Mouse (Mus musculus) midbrain, embryonic 14.5 days (tissue): ENCODE measurements around the gene Cpsf6. TPM values are rescaled to one million over a fixed set of nuclear protein-coding genes. Genes with fewer than 3 reads are reported as not detected.
A peak's percentile ranks its signal among the peaks of the same experiment; 100 is the strongest.

Experiments
- ATAC-seq: fragments of 200-750 bp; cut with Nextera tagmentation; 2 replicates; pipeline ENCODE4 v1.8.0; 2017; ENCODE audit warnings: moderate number of reproducible peaks, moderate library complexity; ENCODE audit not compliant: low FRiP score, low TSS enrichment
- DNase-seq: peaks from one replicate; pipeline ENCODE4 v3.0.0-alpha.2; 2015
- H3K27ac ChIP-seq: fragments of 300-500 bp; sonication (generic); replicated peaks from 2 replicates; pipeline ENCODE4 v1.5.1; 2014; ENCODE audit warnings: mild to moderate bottlenecking, low read depth, low read length, moderate library complexity
- H3K27me3 ChIP-seq: fragments of 300-500 bp; sonication (generic); 2 replicates; pipeline ENCODE4 v1.6.1; 2014; ENCODE audit warnings: low read length, control low read depth, mixed read lengths; ENCODE audit not compliant: control insufficient read depth, insufficient read depth
- H3K36me3 ChIP-seq: fragments of 300-500 bp; sonication (generic); 2 replicates; pipeline ENCODE4 v1.6.1; 2014; ENCODE audit warnings: low read length, control low read depth; ENCODE audit not compliant: control insufficient read depth, insufficient read depth
- H3K4me1 ChIP-seq: fragments of 300-500 bp; sonication (generic); 2 replicates; pipeline ENCODE4 v1.6.1; 2014; ENCODE audit warnings: mild to moderate bottlenecking, antibody characterized with exemption, low read length, control low read depth; ENCODE audit not compliant: control insufficient read depth, insufficient read depth
- H3K4me2 ChIP-seq: fragments of 300-500 bp; sonication (generic); 2 replicates; pipeline ENCODE4 v1.6.1; 2014; ENCODE audit warnings: mild to moderate bottlenecking, low read length, moderate library complexity
- H3K4me3 ChIP-seq: fragments of 300-500 bp; sonication (generic); replicated peaks from 2 replicates; pipeline ENCODE4 v1.5.1; 2014; ENCODE audit warnings: low read depth, low read length
- H3K9ac ChIP-seq: fragments of 300-500 bp; sonication (generic); replicated peaks from 2 replicates; pipeline ENCODE4 v1.6.1; 2014; ENCODE audit warnings: mild to moderate bottlenecking, low read length, moderate library complexity
- H3K9me3 ChIP-seq: fragments of 300-500 bp; sonication (generic); 2 replicates; pipeline ENCODE4 v1.6.1; 2016; ENCODE audit warnings: low read length, control low read depth, mixed read lengths; ENCODE audit not compliant: control insufficient read depth
- WGBS: fragments of 180-500 bp; shearing (Covaris S2); extraction: QIAGEN DNeasy Blood & Tissue Kit; methylation state at CpG from one replicate; pipeline ENCODE4 v1.1.7; 2014; 5-methylcytosine and 5-hydroxymethylcytosine counted together
- polyA plus RNA-seq: library from polyadenylated mRNA; unstranded; fragments of >200 nt; fragmentation: Nextera tagmentation; extraction: Ambion mirVana; gene quantifications from 2 replicates; pipeline ENCODE4 v1.2.1, GENCODE M21; 2014

Gene Cpsf6
- polyA plus RNA-seq, 1 experiment from 2014 or later, result 213 TPM

DNA sequence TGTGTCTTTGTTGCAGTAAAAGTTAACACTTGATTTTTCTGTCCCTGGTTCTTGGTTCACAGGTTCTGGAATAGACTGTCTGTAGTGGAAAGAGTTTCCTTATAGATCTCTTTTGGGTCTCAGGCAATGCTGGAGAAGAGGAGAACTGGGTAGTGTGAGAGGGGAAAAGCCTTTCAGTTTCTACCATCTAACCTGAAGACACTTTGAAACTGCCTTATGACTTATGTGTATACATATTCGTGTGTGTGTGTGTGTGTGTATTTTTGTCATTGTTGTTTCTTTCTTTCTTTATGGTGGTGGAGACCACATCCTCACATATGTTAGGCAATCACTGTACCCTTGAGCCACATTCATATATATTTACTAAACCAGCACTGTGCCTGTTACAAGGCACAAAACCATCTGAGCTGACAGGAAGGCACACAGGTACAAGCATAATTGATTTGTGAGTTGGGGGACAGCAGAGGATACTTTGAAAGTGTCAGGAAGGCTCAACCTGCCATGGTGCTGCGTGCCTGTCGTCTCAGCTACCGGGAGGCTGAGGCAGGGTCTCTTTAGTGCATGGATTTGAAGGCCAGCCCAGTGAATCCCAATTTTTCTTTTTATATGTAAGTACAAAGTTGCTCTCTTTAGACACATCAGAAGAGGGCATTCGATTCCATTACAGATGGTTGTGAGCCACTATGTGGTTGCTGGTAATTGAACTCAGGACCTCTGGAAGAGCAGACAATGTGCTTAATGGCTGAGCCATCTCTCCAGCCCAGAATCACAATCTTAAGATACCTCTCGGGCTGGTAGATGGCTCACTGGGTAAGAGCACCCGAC, 41.7 kb upstream of the Cpsf6 start:
- ATAC-seq (no peak), DNase-seq (no peak)
- Histone ChIP-seq H3K36me3 (no peaks in the 10 kb centered on the region), H3K27me3 (no peaks in the 10 kb centered on the region), H3K4me2 (no peak overlapping the region), H3K27ac (no peak overlapping the region), H3K9me3 (no peaks in the 10 kb centered on the region), H3K9ac (no peak overlapping the region), H3K4me3 (no peak overlapping the region), H3K4me1 (peaks cover 26% of the 10 kb centered on the region)
- WGBS, result 85% methylated on average over 7 of the region's 7 CpGs

DNA sequence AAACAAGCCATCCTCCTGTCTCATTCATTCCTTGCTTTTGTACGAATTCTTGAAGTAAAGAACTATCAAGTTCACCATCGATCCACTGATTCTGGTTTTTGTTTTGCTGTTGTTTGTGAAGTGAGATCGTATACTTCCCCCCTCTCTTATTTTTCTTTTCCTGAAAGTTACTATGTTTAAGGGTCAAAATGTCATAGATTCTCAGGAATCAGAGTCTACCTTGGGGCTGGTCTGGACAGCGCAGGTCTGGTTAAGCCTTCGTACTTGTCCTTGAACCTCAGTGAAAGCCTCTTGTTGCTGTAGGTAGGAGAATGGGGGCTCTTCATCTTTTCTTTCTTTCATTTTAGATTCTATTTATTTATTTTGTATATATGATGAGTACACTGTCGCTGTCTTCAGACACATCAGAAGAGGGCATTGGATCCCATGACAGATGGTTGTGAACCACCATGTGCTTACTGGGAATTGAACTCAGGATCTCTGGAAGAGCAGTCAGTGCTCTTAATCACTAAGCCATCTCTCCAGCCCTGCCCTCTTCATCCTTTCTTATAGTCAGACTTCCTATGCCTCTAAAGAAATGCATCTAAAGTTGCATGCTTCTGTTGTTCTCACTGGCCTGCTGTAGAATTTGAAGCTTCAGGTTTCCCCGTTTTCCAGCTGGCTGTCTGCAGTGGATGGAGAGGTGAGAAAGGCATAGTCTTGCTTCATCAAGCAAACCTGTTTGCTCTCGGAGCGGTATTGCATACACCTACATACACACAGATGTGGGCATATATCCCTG, 40.9 kb upstream of the Cpsf6 start:
- Histone ChIP-seq H3K9me3 (no peaks in the 10 kb centered on the region), H3K9ac (no peak overlapping the region), H3K36me3 (no peaks in the 10 kb centered on the region), H3K4me1 (peaks cover 19% of the 10 kb centered on the region), H3K27ac (no peak overlapping the region), H3K27me3 (no peaks in the 10 kb centered on the region), H3K4me2 (no peak overlapping the region), H3K4me3 (no peak overlapping the region)
- no peak for DNase-seq
- ATAC-seq, result no peak
- WGBS, result 88% methylated on average over 9 of the region's 9 CpGs

GRCm38 (mm10) chr10:117419577-117420290, 39.9 kb upstream of the Cpsf6 start:
- H3K36me3 ChIP-seq, result no peaks in the 10 kb centered on the region
- DNase-seq (no peak), ATAC-seq (no peak)
- H3K9me3 ChIP-seq, result no peaks in the 10 kb centered on the region
- no peak overlapping the region for H3K9ac ChIP-seq
- no peak overlapping the region for H3K4me2 ChIP-seq
- 66% methylated on average over 8 of the region's 8 CpGs for WGBS
- no peak overlapping the region for H3K27ac ChIP-seq
- no peaks in the 10 kb centered on the region for H3K27me3 ChIP-seq
- no peak overlapping the region for H3K4me3 ChIP-seq
- H3K4me1 ChIP-seq, result peaks cover 19% of the 10 kb centered on the region

DNA sequence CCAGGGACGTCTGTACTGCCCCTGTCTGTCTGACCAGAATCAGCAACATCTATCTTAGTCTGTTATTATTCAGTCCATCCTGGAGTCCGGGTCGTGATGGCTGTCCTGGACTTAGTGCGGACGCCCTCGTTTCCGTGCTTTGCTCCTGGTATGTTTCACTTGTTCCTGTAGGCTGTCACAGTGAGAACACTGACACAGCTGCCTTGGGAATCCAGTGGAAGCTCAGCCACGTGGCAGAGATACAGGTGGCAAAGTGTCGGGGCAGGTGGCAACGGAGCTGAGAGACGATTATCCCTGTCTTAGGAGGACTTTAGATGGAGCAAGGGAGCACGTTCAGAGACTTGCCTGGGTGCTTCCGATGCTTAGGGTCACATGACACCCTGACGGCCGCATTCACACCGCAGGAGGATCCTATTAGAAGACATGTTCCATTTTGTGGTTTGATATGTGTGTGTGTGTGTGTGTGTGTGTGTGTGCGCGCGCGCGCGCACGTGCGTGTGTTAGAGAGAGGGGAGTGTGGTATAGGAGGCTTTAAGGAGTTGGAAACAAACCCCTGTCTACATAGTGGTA, 38.9 kb upstream of the Cpsf6 start:
- Histone ChIP-seq H3K9ac (no peak overlapping the region), H3K4me3 (peak overlapping the region; percentile 3; the same call in 1 of the 2 replicates), H3K4me2 (peak overlapping the region; percentile 54), H3K9me3 (no peaks in the 10 kb centered on the region), H3K27ac (no peak overlapping the region), H3K4me1 (peaks cover 19% of the 10 kb centered on the region), H3K36me3 (no peaks in the 10 kb centered on the region), H3K27me3 (no peaks in the 10 kb centered on the region)
- 52% methylated on average over 24 of the region's 24 CpGs for WGBS
- DNase-seq (peak; percentile 35), ATAC-seq (no peak)

DNA sequence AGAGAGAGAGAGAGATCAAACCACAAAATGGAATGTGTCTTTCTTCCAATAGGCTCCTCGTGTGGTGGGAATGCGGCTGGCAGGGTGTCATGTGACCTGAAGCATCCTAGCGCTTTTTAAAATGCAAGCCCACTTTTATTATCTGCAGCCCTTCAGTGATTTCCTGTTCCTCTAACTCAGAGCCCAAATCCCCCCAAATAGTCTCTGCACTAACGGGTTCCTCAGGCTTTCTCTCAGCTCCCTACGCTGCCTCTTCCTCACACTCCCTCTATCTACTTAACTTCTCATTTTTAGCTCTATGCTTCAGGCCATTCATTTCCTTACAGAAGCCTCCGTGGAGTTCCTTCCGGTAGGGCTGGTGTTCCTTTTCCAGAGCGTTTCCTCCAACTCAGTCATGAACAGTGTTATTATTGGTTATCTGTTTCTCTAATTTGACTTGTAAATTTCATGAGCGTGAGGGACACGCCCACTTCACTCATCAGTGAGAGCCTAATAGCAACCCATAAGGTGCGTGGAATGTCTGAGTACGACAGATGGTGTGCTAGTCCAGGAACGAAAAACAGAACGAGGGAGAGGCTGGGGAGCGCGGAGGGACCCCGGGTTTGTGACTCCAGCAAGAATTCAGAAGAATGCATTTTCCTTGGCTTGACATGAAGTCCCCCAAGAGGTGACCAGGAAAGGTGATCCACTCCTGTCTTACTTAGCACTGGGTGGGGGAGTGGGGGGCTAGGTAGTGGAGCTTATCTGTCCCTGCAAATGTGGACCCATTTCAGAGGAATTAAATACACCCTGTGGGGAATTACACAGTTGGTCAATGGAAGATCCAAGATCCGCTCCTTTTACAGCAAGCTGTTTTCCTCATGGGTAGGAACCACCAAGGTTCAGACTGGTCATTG, 38.2 kb upstream of the Cpsf6 start:
- Histone ChIP-seq H3K9me3 (no peaks in the 10 kb centered on the region), H3K4me3 (peak overlapping the region; percentile 19), H3K9ac (no peak overlapping the region), H3K27me3 (no peaks in the 10 kb centered on the region), H3K27ac (peak overlapping the region; percentile 45), H3K4me1 (peaks cover 19% of the 10 kb centered on the region), H3K4me2 (peak overlapping the region; percentile 54), H3K36me3 (no peaks in the 10 kb centered on the region)
- DNase-seq (peak; percentile 67), ATAC-seq (peak; percentile 55)
- WGBS, result 28% methylated on average over 18 of the region's 18 CpGs

- Histone ChIP-seq H3K4me2 (peak overlapping the region; percentile 54), H3K4me1 (peaks cover 19% of the 10 kb centered on the region), H3K36me3 (no peaks in the 10 kb centered on the region), H3K27ac (peak overlapping the region; percentile 45; the same call in 1 of the 2 replicates), H3K4me3 (peak overlapping the region; percentile 19), H3K27me3 (no peaks in the 10 kb centered on the region), H3K9ac (no peak overlapping the region), H3K9me3 (no peaks in the 10 kb centered on the region)
- WGBS, result 53% methylated on average over 9 of the region's 9 CpGs
- DNase-seq (no peak), ATAC-seq (peak; percentile 53; the same call in 1 of the 2 replicates)
Measured at GRCm38 (mm10) chr10:117417470-117417767, 37.6 kb upstream of the Cpsf6 start.

GRCm38 (mm10) chr10:117416636-117417469, 37.0 kb upstream of the Cpsf6 start:
- Histone ChIP-seq H3K4me2 (peak overlapping the region; percentile 54), H3K9me3 (no peaks in the 10 kb centered on the region), H3K4me3 (no peak overlapping the region), H3K36me3 (no peaks in the 10 kb centered on the region), H3K9ac (no peak overlapping the region), H3K27ac (peak overlapping the region; percentile 45; the same call in 1 of the 2 replicates), H3K4me1 (peaks cover 19% of the 10 kb centered on the region), H3K27me3 (no peaks in the 10 kb centered on the region)
- ATAC-seq (no peak), DNase-seq (no peak)
- WGBS, result 84% methylated on average over 16 of the region's 16 CpGs
